Comparison of ENCODE assay signal across 23 mouse cellular contexts in the genomic region with DNA sequence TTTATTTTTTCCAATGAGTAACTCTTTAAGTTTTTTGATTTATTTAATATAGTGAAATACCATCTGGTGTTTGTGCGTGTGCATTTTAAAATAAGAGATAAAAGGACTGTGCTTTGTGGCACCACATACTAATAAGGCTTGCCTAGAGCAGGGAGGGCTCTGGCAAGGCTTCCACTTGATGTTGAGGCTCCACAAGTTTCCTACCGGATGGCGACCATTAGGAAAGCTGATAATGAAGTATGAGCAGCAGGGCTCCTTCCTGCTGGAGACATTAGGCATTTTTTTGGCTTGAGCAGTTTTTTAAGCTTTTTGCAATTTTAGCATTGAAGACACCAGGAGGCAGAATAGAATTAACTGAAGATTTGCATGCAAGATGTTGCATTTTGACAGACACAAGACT. TPM values are rescaled to one million over a fixed set of nuclear protein-coding genes. Genes with fewer than 3 reads are reported as not detected.
DNase-seq lines count a peak whose midpoint lies in the region; ATAC-seq and TF ChIP-seq lines count a peak whose summit lies in the region.
"Had no signal": no experiment of that assay in that cellular context is flagged by ENCODE, and none has a peak within 500 bp of the region (broad histone marks: within the 10 kb centered on the region; RNA-seq: fewer than 3 reads in every experiment).

No protein-coding gene starts in this region.

- H3K36me3 ChIP-seq in kidney, adult 2 months (ENCODE audit: control insufficient read depth, insufficient read depth, low read length) = no peaks in the 10 kb centered on the region
- peaks cover 10% of the 10 kb centered on the region for H3K36me3 ChIP-seq in lung, embryonic 15.5 days
- H3K36me3 ChIP-seq: stomach, embryonic 15.5 days had no signal

- TF ChIP-seq CTCF in kidney, adult 2 months (conservative IDR thresholded peaks at IDR 0.05; ENCODE audit: insufficient read depth, insufficient read length, low read depth, low read length) = no peak
- TF ChIP-seq CTCF in lung, adult 2 months (IDR thresholded peaks at IDR 0.05; ENCODE audit: insufficient read depth, low read length) = no peak

- no peaks in the 10 kb centered on the region for H3K27me3 ChIP-seq in kidney, adult 2 months (replicated peaks; ENCODE audit: control insufficient read depth, insufficient read depth, low read length)
- no peaks in the 10 kb centered on the region for H3K27me3 ChIP-seq in lung, embryonic 15.5 days
- H3K27me3 ChIP-seq: CH12.LX; liver, embryonic 15.5 days; stomach, embryonic 15.5 days had no signal

- peaks cover 5% of the 10 kb centered on the region; the same call in 1 of the 2 replicates for H3K4me1 ChIP-seq in kidney, adult 2 months (ENCODE audit: control insufficient read depth, insufficient read depth, low read length)
- peaks cover 21% of the 10 kb centered on the region; the same call in 1 of the 2 replicates for H3K4me1 ChIP-seq in lung, embryonic 15.5 days
- no peaks in the 10 kb centered on the region; the same call in none of the 2 replicates for H3K4me1 ChIP-seq in lung, adult 2 months (ENCODE audit: control insufficient read depth, insufficient read depth, low read length)
- H3K4me1 ChIP-seq: hindbrain, embryonic 10.5 days; midbrain, embryonic 10.5 days; stomach, embryonic 15.5 days had no signal

- no peak overlapping the region for H3K4me2 ChIP-seq in lung, embryonic 15.5 days
- H3K4me2 ChIP-seq: liver, embryonic 15.5 days; stomach, embryonic 15.5 days had no signal

- TF ChIP-seq POLR2A in kidney, adult 2 months (IDR thresholded peaks at IDR 0.05; ENCODE audit: low read depth, low read length) = no peak
- TF ChIP-seq POLR2A in lung, adult 2 months (IDR thresholded peaks at IDR 0.05; ENCODE audit: borderline replicate concordance, extremely low read depth, low read depth, low read length) = no peak

- ATAC-seq in lung, embryonic 15.5 days (ENCODE audit: borderline replicate concordance, extremely low read depth, low FRiP score, low TSS enrichment) = peak; percentile 84

- intact Hi-C loops in heart, postnatal 14 days (cut with DNase I) = loop anchor here (5.0 kb wide), 2 partner anchors 107 to 122 kb away; no protein-coding TSS in a partner anchor

- H3K9ac ChIP-seq in lung, embryonic 15.5 days = no peak overlapping the region
- H3K9ac ChIP-seq: liver, embryonic 15.5 days; stomach, embryonic 15.5 days had no signal

- H3K9me3 ChIP-seq in lung, embryonic 15.5 days = no peaks in the 10 kb centered on the region
- H3K9me3 ChIP-seq: hindbrain, embryonic 10.5 days; liver, embryonic 15.5 days; midbrain, embryonic 10.5 days; stomach, embryonic 15.5 days had no signal

- peak; percentile 83 for DNase-seq in heart, adult 11 months
- DNase-seq in heart, postnatal 14 days = no peak
- DNase-seq in kidney, adult 2 months = peak; percentile 13
- no peak for DNase-seq in kidney, postnatal 10 days
- no peak for DNase-seq in lung, adult 2 months
- no peak for DNase-seq in cerebellum, adult 9-11 months
- DNase-seq: adrenal gland, postnatal 14 days; cerebellum, adult 11-12 months; cerebellum, postnatal 25 days; embryo, embryonic 11 days; gastrocnemius, postnatal 10 days; heart, adult 18-20 months; kidney, adult 18-20 months; kidney, postnatal 36 days; layer of hippocampus, adult 9-11 months; thymus, adult 18-20 months; thymus, postnatal 4 days had no signal

- WGBS in kidney, adult 2 months = 77% methylated on average over 3 of the region's 3 CpGs
- WGBS in lung, embryonic 15.5 days = 48% methylated on average over 3 of the region's 3 CpGs
- 59% methylated on average over 3 of the region's 3 CpGs for WGBS in lung, adult 2 months

- H3K27ac ChIP-seq in kidney, adult 2 months (ENCODE audit: insufficient read depth, low read depth, low read length) = no peak overlapping the region
- H3K27ac ChIP-seq in lung, embryonic 15.5 days = peak overlapping the region; percentile 71; the same call in 1 of the 2 replicates
- H3K27ac ChIP-seq: hindbrain, embryonic 10.5 days; midbrain, embryonic 10.5 days; stomach, embryonic 15.5 days had no signal

- no peak overlapping the region for H3K4me3 ChIP-seq in kidney, adult 2 months (ENCODE audit: insufficient read depth, low read depth, low read length)
- H3K4me3 ChIP-seq in lung, embryonic 15.5 days = no peak overlapping the region
- H3K4me3 ChIP-seq in lung, adult 2 months (replicated peaks; ENCODE audit: extremely low read depth, low read depth, low read length) = no peak overlapping the region
- H3K4me3 ChIP-seq: hindbrain, embryonic 10.5 days; liver, embryonic 15.5 days; midbrain, embryonic 10.5 days; stomach, embryonic 15.5 days had no signal

RNA-seq across cellular contexts. Expression of gene Ap3m1, which starts 57.8 kb away (rescaled TPM):
- 10 to 100 TPM; 69.5 to 71.4 TPM for total RNA-seq in heart, postnatal 14 days (2021)
- 23.5 and 25.5 TPM in 2 replicates for polyA plus RNA-seq in kidney, adult 2 months (2012; rRNA removed)
- 68.8 and 77.8 TPM in 2 replicates for polyA plus RNA-seq in lung, embryonic 15.5 days (2015; fragmentation: Nextera tagmentation; extraction: Ambion mirVana)
- polyA plus RNA-seq in lung, adult 2 months (2012; rRNA removed) = 16.2 and 30.1 TPM in 2 replicates

RNA-seq across cellular contexts. Expression of gene Adk, which starts 57.9 kb away (rescaled TPM):
- total RNA-seq in heart, postnatal 14 days (2021) = 100 to 1,000 TPM; 186 to 196 TPM
- 92.5 and 121 TPM in 2 replicates for polyA plus RNA-seq in kidney, adult 2 months (2012; rRNA removed)
- 197 and 203 TPM in 2 replicates for polyA plus RNA-seq in lung, embryonic 15.5 days (2015; fragmentation: Nextera tagmentation; extraction: Ambion mirVana)
- polyA plus RNA-seq in lung, adult 2 months (2012; rRNA removed) = 34.8 and 54.0 TPM in 2 replicates

Comparison
In these comparisons a context has a peak if more than half of its experiments do, and no peak if none do; other contexts are left out.
1. DNase-seq: peak in heart, adult 11 months (single experiment) and kidney, adult 2 months (single experiment); none in heart, postnatal 14 days (0 of 2), kidney, postnatal 10 days (single experiment), lung, adult 2 months (single experiment) and cerebellum, adult 9-11 months (single experiment).